Mouse (Mus musculus): Measurements from ENCODE around the gene Bin2.
A peak's percentile ranks its signal among the peaks of the same experiment; 100 is the strongest.
"Not testable (repeated sequence)": the region's sequence is repeated elsewhere in the genome, so short reads cannot be mapped to it uniquely, and the experiment has no call there.

Gene Bin2

DNA sequence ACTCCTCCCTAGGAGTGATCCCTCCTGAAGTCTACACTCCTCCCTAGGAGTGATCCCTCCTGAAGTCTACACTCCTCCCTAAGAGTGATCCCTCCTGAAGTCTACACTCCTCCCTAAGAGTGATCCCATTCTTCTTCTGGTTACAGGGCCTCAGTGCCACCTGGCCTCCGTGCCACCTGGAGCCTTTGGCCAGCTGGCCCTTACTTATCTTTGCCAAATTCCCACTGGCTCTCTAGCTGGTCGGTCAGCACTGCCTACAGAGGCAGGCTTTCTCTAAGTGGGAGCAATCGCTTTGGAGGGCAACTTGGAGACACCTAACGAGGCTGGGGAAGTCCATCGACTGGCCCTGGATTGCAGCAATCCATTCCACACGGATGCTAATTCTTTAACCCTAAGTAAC, 23.2 kb downstream of the Bin2 start:
- DNase-seq (ENCODE audit: low read depth, low spot score): no peak

DNA sequence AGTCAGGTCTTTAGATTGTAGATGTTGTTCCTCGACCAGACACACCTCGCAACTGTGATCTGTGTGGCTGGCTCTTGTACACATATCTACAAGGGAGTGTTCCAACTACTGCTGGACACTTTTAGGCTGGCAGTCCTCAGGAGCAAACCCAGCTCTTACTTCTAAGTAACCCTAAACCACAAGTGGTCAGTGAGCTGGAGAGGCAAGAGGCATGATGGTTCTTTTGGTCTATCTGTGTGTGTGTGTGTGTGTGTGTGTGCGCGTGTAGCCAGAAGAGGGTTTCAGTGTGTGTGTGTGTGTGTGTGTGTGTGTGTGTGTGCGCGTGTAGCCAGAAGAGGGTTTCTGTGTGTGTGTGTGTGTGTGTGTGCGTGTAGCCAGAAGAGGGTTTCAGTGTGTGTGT, 26.9 kb downstream of the Bin2 start:
- DNase-seq (ENCODE audit: low read depth, low spot score): no peak

DNA sequence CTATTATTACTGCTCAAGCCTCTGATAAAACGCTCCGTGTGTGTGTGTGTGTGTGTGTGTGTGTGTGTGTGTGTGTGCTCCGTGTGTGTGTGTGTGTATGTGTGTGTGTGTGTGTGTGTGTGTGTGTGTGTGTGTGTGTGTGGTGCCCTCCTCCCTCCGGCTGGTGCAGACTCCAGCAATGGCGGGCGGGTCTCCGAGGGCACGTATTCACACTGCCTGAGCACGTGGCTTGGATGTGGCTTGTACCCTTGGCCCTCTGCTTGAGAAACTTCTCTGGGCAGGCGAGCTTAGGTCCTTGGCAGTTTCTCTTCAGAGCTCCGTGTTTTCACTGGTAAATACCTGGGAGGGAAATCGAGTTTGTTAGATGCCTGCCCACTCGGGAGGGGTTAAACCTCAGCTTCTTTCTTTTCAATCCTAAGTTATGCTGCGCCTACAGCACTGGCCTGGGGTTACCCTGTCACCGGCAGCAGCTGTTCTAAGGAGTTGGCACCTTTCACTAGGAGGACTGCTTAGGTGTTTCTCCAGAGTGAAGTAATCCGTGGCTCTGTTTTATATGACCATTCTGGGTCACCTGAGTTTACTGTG, 28.0 kb downstream of the Bin2 start:
- DNase-seq (ENCODE audit: low read depth, low spot score): no peak

DNA sequence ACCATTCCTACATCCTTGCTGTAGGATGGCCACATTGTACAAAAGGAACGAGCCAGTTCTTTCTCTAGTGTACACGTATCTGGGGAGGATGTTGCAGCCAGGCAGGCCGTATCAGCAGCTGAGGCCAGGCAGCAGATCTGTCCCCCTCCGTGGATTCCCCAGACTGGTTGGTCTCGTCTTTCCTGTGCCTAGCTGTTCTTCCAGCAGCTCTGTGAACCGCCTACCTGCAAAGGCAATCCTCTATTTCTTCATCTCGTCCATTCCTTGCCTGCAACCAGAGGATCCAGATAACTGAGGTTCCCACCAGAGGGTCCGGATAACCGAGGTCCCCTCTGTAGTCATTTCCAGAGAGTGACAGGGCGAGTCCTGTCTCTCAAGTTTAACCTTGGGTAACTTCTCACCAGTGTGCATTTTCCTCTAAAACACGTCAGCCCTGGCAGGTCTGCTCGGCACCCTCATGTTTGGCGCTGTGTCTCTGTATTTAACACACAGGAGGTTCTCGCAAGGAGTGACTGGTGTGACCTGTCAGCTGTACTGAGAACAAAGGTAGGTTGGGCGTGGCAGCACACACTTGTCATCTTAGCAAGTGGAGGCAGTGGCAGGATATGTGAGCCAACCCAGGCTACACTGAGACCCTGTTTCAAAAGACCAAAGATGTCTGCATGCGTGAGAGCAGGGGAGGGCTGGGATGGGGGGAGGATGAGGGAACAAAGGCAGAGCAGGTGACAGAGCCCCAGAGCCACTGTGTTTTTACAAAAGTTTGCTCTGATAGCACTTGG, 29.2 kb downstream of the Bin2 start:
- no peak for DNase-seq (ENCODE audit: low read depth, low spot score)

DNA sequence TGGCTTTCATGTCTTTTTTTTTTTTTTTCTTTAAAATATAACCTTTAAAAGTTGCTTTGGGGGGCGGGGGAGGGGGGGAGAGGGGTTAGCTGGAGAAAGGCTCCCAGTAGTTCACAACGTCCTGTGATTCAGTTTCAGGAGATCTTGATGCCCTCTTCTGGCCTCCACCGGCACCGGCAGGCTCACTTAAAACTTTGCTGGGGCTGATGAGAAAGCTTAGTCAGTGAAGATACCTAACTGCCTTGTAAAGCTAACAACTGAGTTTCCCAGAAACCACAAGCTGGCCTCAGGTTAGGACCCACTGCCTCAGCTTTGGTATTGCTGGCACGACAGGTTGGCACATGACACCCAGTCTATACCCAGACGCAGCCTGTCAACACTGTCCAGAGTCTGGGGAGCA, 31.7 kb downstream of the Bin2 start:
- peak; percentile 46 for DNase-seq (ENCODE audit: low read depth, low spot score)

DNA sequence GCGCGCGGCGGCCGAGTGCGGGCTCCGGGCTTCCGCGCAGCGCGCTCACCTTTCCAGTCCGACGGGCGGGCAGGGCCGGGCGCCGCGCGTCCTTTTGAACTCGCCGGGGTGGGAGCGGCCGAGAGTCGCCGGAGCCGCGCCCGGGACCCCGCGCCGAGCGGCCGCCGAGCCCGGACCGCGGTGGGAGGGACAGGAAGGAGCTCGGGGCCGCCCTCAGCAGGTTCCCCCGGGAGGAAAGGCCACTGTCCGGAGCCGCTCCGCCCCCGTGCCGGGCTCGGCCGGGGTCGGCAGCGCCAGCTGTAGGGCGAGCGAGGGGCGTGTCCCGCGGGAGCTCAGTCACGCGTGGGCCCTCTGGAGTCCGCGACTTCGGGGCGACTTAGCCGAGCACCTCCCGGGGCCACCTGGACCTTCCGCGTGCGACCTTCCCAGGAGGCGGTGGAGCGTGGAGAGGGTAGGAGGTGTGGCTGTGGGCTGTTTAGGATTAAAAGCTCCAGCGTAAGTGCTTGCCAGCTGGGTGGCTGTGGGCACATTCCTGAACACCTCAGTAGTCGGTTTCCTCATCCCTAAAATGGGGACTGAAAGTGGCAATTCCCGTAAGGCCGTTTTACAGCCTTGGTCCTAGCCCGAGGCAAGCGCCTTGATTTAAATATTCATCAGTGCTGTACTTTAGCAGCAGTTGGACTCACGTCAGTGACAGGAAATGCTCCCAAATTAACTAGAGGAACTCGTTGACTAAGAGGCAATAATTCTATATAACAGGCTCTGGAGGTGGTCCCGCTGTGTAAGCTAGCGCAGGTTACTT, 32.5 kb downstream of the Bin2 start, which contains the start of gene Smagp:
Smagp (minus strand) TSS at position 241 of the 802 bp plus-strand sequence.
- DNase-seq (ENCODE audit: low read depth, low spot score): peak; percentile 79

DNA sequence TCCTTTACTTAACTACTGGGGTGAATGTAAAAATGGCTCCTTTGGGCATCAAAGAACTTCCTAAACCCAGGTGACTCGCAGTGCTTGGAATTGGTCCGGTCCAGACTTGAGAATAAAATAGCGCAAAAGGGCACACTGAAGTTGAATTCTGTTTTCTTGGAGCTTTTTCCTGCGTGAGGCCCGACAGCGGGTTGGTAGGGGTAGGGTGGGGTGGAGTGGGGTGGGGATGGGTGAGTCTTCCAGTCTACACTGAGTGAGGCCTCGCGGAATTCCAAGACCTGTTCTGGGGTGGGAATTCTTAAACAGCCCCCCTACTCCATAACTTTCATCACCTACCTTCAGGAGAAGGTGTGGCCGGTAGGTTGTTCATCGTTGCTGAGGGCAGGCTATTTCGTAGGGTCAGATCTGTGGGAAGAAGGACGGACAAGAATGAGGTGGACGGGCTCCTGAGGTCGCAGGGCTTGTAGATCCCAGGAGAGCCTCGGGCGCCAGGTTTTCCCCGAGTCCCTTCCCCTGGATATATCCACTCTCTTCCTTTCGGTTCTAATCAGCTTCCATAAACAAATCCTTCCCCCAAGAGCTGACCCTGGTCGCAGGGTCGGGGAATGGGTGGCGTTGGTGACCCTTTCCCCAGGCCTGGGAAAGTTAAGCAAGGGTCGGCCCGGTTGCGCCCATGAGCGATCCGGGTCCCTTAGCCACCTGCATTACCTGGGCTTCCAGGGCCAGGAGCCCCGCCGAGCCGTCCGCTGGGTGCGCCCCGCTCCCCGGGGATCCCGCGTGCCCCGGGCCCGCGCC, 33.3 kb downstream of the Bin2 start:
- DNase-seq (ENCODE audit: low read depth, low spot score): no peak

DNA sequence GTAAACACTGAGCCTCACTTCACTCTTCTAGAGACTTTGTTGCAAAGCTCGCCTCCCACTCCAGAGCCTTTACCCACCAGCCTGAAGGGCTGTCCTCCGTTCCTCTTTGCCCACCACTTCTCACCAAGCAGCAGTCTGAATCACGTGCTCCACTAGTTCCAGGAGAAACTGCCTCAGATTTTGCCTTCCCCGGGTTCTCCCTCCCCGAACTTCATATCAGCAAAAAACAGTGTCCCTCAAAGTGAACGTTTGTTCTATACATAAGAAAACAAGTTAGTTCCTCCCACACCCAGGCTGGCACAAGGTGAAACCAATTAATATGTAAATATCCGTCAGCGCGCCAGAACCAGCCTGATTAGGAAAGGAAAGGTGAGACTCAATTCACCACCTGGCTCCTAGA, 34.1 kb downstream of the Bin2 start:
- peak; percentile 57 for DNase-seq (ENCODE audit: low read depth, low spot score)

DNA sequence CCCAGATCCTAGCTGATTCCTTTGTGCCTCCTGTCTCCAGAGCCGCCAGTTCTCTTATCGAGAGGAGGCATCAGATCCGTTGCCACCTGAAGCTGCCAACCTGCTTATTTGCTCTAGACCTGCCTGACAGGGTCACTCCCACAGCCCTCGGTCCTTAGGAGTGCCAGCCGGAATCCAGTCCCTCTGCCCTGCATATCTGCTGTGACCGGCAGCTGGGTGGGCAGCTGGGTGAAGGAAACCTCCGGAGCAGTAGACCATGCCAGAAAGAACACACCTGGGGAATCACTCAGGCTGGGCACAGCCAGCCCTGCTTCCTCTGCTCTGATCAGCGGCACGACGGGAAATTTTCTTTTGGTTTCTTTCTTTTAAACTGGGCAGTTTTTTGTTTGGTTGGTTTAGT, 36.0 kb downstream of the Bin2 start:
- no peak for DNase-seq (ENCODE audit: low read depth, low spot score)

DNA sequence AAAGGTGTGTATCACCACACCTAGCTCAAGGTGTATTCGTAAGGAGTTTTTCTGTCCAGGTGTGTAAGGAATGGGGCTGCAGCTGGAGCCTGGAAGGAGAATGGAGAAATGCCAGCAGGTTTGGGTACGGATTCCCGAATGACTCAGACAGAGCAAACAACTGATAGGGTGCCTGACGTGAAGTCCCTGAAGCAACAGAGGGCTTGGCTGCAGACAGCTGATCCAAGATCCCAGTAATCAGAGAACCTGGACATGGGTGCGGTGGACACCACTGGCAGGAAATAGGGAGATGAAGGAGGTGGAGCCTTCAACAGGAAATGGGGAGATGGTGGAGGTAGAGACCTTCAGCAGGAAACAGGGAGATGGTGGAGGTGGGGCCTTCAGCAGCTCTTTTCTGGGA, 37.0 kb downstream of the Bin2 start:
- no peak for DNase-seq (ENCODE audit: low read depth, low spot score)

DNA sequence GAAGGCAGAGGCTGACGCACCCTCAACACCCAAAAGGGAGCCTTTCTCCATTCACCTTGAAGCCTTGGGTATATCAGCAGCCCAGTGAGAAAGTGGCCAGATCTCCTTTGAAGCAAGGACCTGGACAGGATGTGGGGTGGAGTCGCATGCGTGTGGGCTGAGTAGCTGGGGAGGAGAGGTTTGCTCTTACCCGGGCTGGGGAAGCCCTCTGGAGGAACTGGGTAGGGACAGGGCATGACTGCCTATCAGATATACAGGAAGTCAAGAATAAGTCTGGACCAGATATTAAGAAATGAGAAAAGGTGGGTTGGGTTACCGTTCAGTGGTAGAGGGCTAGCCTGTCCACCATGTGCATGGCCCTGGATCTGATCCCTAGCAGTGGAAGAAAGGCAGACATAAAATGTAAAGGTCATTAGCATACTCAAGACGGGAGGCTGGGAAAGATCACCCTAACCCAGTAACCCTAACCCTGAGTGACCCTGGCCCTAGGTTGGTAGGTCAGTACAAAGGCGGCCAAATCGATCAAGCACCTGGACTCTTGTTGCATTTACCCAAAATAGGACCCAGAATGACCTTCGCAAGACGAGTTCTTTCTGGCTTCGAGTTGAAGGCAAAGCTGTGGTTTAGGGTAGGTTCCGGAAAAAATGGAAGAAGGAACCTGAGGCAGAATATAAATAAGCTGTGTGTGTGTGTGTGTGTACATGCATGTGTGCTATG, 37.7 kb downstream of the Bin2 start:
- no peak for DNase-seq (ENCODE audit: low read depth, low spot score)

DNA sequence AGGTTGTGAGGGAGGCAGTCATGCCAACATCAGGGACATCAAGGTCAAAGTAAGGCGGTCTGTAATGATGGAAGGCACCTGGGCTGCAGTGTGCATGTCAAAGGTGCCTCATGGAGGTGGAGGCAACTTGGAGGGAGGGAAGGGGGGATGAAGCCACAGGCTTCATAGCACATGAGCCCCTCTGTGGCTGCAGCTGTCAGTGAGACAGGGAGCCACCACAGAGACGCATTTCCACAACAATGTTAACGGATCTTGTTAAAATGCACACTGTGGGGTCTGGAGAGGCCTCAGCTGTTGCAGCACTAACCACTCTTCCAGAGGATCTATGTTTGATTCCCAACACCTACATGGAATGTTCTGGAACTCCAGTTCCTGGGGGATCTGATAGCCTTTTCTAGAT, 39.2 kb downstream of the Bin2 start:
- DNase-seq (ENCODE audit: low read depth, low spot score): peak; percentile 57

DNA sequence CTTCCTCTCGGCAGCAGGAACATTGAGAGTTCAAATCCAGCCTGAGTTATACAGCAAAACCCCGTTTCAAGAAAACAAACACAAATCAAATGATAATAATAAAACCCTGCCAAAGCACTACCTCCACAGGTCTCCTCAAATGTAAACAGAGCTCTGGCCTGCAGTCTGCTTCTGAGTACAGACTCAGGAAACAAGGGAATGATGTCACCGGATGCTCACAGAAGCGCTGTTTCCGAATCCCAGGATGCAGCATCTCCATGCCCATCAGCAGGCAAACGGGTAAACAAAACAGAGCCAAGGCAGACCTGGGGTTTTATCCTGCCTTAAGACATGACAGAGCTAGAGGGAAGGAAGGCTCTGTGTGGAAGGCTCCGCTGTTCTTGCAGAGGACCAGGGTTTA, 40.6 kb downstream of the Bin2 start:
- DNase-seq (ENCODE audit: low read depth, low spot score): peak; percentile 45

DNA sequence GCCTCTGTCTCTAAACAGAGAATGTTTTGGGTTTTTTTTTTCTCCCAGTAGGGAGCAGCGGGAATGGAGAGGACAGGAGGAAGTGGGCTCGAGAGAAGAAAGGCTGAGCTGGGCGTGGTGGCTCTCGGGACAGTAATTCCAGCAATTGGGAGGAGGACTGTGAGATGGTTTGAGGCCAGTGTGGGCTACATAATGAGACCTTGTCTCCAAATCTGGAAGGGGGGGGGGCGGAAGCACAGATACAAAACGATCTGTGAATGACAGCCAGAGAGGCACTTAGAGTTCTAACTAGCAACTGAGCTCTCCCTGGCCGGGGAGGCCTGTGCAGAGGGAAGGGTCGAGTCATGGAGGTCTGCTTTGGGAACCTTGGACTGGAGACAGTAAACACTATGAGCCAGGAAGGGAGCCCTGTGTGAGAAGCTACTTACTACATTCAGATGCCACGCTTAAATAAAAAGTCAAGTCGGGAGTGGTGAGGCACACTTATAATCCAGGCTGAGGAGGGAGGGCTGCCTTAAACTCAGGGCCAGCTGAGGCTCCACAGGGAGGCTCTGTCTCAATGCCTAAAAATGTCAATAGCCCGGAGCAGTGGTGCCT, 41.5 kb downstream of the Bin2 start:
- peak; percentile 86 for DNase-seq (ENCODE audit: low read depth, low spot score)

DNA sequence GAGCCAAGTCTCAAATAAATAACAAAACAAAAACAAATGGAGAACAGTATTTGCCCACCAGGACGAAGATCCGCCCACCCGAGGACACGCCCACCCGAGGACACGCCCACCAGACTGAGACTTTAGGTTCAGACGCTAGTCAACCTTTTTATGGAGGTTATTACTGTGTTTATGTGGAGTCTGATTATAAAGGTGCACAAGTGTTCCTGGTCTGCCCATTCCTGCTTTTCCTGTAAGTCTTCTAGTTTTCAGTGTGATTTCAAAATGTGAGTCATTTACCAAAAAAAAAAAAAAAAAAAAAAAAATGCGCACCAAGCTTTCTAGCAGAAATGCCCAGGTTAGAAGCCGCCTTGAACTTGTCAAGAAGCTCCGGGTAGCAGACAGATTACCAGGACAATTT, 42.1 kb downstream of the Bin2 start:
- DNase-seq (ENCODE audit: low read depth, low spot score): peak; percentile 75

DNA sequence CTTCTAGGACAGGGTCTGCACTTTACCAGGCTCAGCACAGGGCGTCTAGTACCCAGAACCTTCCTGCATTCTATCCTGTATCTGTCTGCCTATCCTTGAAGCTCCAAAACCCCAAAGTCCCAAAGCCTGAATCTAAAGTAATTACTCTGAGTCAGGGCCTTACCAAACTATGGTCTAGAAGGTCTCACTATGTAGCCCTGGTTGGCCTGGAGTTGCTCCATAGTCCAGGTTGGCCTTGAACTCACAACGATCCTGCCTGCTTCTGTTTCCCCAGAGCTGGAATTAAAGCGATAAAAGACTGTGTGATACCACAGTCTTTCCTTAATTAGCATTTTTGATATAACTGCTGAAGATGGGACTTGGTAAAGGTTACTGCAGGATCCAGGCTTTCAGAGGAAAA, 44.9 kb downstream of the Bin2 start:
- no peak for DNase-seq (ENCODE audit: low read depth, low spot score)

DNA sequence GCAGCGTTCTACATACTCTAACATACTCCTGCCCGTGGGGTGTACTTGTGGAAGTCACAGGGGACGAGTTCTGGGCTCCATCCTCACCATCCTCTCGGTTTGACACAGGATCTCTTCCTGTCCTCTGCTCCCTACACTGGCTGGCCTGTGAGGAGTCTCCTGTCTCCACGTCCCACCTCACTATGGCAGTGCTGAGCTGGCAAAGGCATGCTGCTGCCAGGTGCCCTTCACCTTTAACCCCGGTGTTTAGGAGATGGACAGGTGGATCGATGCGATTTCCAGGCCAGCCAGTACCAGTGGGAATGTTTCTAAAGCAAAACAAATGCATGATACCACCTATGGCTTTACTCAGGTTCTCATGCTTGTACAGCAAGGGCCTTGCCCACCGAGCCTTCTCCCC, 45.6 kb downstream of the Bin2 start:
- DNase-seq (ENCODE audit: low read depth, low spot score): no peak

DNA sequence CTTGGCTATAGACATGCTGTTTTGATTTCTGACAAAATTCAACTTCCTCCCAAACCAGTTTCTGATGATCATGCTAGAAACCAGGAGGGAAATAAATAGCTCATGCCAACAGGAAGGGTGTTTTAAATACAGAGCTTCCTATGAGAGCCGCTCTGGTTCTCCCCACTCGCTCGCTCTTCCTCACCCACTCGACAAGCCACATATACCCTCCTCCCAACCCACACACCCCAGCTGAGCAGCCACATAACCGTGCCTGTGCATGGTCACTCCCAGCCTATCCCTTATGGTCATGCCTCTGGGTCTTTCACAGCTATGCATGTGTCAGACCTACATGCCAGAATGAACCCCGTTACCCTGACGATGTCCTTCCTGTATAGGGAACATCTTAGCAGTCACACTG, 47.2 kb downstream of the Bin2 start:
- DNase-seq (ENCODE audit: low read depth, low spot score): no peak

DNA sequence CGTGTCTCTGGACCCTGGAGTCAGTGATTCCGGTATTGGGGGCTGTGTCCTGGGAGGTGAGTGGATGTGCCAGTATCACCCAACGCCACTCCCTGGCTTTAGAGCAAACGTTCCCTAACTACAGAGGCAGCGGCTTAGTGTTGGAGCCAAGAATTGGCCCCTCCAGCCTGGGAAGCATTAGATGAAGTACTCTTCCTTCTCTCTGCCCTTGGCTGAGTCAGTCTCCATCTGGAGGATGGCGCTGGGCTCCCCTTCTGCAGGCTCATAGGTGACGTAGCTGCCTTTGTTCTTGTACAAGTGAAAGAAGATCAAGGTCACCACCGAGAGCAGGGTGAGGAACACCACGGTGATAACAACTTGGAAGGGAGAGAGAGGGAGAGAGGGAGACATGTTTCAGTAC, 47.7 kb downstream of the Bin2 start:
- not testable (repeated sequence) for DNase-seq (ENCODE audit: low read depth, low spot score)

DNA sequence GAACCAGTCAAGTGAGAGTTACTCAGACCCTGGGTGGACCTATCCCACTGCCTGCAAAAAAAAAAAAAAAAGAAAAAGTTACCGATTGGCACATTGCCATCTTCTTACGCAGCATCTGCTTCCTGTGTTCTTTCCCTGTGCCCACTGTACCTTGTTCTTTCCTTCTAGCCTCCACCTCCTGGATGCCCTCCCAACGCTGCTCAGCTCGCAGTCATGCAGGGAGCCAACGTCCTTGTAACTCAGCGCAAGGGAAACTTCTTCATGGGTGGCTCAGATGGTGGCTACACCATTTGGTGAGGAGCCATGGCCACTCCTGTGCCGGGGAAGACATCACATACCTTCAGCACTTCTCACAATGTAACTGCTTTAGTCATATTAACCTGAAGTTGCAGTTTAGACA, 50.2 kb downstream of the Bin2 start:
- DNase-seq (ENCODE audit: low read depth, low spot score): no peak

DNA sequence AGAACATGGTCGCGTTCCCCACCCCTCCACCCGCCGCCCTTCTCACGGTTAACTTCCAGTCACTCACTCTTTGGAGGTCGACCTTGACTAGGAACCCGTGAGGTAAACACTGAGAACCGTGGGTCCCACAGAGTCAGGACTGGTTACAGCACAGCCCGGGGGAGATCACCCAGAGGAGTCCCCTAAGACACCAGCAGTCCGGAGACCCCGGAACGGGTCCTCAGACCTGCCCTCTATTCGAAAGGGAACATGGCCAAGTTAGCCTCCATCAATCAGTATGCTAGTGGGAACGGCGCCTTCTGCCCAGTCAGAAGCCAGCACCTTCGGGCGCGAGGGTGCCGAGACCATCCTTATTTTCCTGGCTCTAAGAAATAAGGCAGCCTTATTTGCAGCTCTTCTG, 53.1 kb downstream of the Bin2 start:
- DNase-seq (ENCODE audit: low read depth, low spot score): no peak

All from ES-CJ7 (cell line).